Mouse (Mus musculus): ENCODE results near the gene Sfxn5. TPM values are rescaled to one million over a fixed set of nuclear protein-coding genes. Genes with fewer than 3 reads are reported as not detected.

Gene Sfxn5
- polyA plus RNA-seq, 1 experiment from 2014 or later, result 7.0 TPM

GRCm38 (mm10) chr6:85356682-85357465 lies 23.7 kb upstream of the Sfxn5 start:
- Histone ChIP-seq H3K9ac (ENCODE audit: low read length) (no peak overlapping the region), H3K4me3 (ENCODE audit: low read length) (no peak overlapping the region), H3K27ac (ENCODE audit: low read length) (peak overlapping the region; percentile 66), H3K4me2 (ENCODE audit: low read depth, low read length) (no peak overlapping the region), H3K4me1 (replicated peaks; ENCODE audit: control insufficient read depth, insufficient read depth, low read length) (0 out of 2 replicates have a peak, but pooled peaks cover 4% of the 10 kb centered on the region), H3K9me3 (ENCODE audit: control insufficient read depth, low read length) (no peaks in the 10 kb centered on the region), H3K27me3 (ENCODE audit: control insufficient read depth, insufficient read depth, low read depth, low read length) (no peaks in the 10 kb centered on the region), H3K36me3 (ENCODE audit: control insufficient read depth, insufficient read depth, low read length) (no peaks in the 10 kb centered on the region)
- 0 out of 2 replicates have a peak, but pooled peaks have one; percentile 31 for ATAC-seq (ENCODE audit: low read depth)
- WGBS, result 54% methylated on average over 4 of the region's 4 CpGs

- Histone ChIP-seq H3K27me3 (ENCODE audit: control insufficient read depth, insufficient read depth, low read depth, low read length) (no peaks in the 10 kb centered on the region), H3K36me3 (ENCODE audit: control insufficient read depth, insufficient read depth, low read length) (no peaks in the 10 kb centered on the region), H3K9ac (ENCODE audit: low read length) (no peak overlapping the region), H3K4me2 (ENCODE audit: low read depth, low read length) (no peak overlapping the region), H3K9me3 (ENCODE audit: control insufficient read depth, low read length) (no peaks in the 10 kb centered on the region), H3K4me3 (ENCODE audit: low read length) (no peak overlapping the region), H3K4me1 (replicated peaks; ENCODE audit: control insufficient read depth, insufficient read depth, low read length) (0 out of 2 replicates have a peak, but pooled peaks cover 4% of the 10 kb centered on the region), H3K27ac (ENCODE audit: low read length) (no peak overlapping the region)
- no peak for ATAC-seq (ENCODE audit: low read depth)
- 100% methylated on average over 2 of the region's 2 CpGs for WGBS
Measured at GRCm38 (mm10) chr6:85355753-85356152, 22.5 kb upstream of the Sfxn5 start.

GRCm38 (mm10) chr6:85354709-85355108 lies 21.5 kb upstream of the Sfxn5 start:
- Histone ChIP-seq H3K4me3 (ENCODE audit: low read length) (no peak overlapping the region), H3K27me3 (ENCODE audit: control insufficient read depth, insufficient read depth, low read depth, low read length) (no peaks in the 10 kb centered on the region), H3K4me2 (ENCODE audit: low read depth, low read length) (no peak overlapping the region), H3K9ac (ENCODE audit: low read length) (no peak overlapping the region), H3K27ac (ENCODE audit: low read length) (no peak overlapping the region), H3K36me3 (ENCODE audit: control insufficient read depth, insufficient read depth, low read length) (no peaks in the 10 kb centered on the region), H3K4me1 (replicated peaks; ENCODE audit: control insufficient read depth, insufficient read depth, low read length) (0 out of 2 replicates have a peak, but pooled peaks cover 4% of the 10 kb centered on the region), H3K9me3 (ENCODE audit: control insufficient read depth, low read length) (no peaks in the 10 kb centered on the region)
- ATAC-seq (ENCODE audit: low read depth), result no peak
- WGBS, result 63% methylated on average over 6 of the region's 6 CpGs

- WGBS, result 64% methylated on average over 3 of the region's 3 CpGs
- H3K4me1 ChIP-seq (replicated peaks; ENCODE audit: control insufficient read depth, insufficient read depth, low read length), result 0 out of 2 replicates have a peak, but pooled peaks cover 4% of the 10 kb centered on the region
- no peak overlapping the region for H3K27ac ChIP-seq (ENCODE audit: low read length)
- H3K9ac ChIP-seq (ENCODE audit: low read length), result no peak overlapping the region
- H3K36me3 ChIP-seq (ENCODE audit: control insufficient read depth, insufficient read depth, low read length), result no peaks in the 10 kb centered on the region
- ATAC-seq (ENCODE audit: low read depth), result no peak
- H3K4me3 ChIP-seq (ENCODE audit: low read length), result no peak overlapping the region
- no peak overlapping the region for H3K4me2 ChIP-seq (ENCODE audit: low read depth, low read length)
- H3K9me3 ChIP-seq (ENCODE audit: control insufficient read depth, low read length), result no peaks in the 10 kb centered on the region
- H3K27me3 ChIP-seq (ENCODE audit: control insufficient read depth, insufficient read depth, low read depth, low read length), result no peaks in the 10 kb centered on the region
Measured at GRCm38 (mm10) chr6:85353706-85354105, 20.5 kb upstream of the Sfxn5 start.

- ATAC-seq (ENCODE audit: low read depth), result no peak
- Histone ChIP-seq H3K4me2 (ENCODE audit: low read depth, low read length) (no peak overlapping the region), H3K4me3 (ENCODE audit: low read length) (no peak overlapping the region), H3K9me3 (ENCODE audit: control insufficient read depth, low read length) (no peaks in the 10 kb centered on the region), H3K27me3 (ENCODE audit: control insufficient read depth, insufficient read depth, low read depth, low read length) (no peaks in the 10 kb centered on the region), H3K4me1 (replicated peaks; ENCODE audit: control insufficient read depth, insufficient read depth, low read length) (no peaks in the 10 kb centered on the region), H3K9ac (ENCODE audit: low read length) (no peak overlapping the region), H3K36me3 (ENCODE audit: control insufficient read depth, insufficient read depth, low read length) (no peaks in the 10 kb centered on the region), H3K27ac (ENCODE audit: low read length) (no peak overlapping the region)
- 90% methylated on average over 1 of the region's 1 CpGs for WGBS
Measured at GRCm38 (mm10) chr6:85350157-85350556, 16.9 kb upstream of the Sfxn5 start.

- no peak for ATAC-seq (ENCODE audit: low read depth)
- Histone ChIP-seq H3K27me3 (ENCODE audit: control insufficient read depth, insufficient read depth, low read depth, low read length) (no peaks in the 10 kb centered on the region), H3K4me1 (replicated peaks; ENCODE audit: control insufficient read depth, insufficient read depth, low read length) (no peaks in the 10 kb centered on the region), H3K27ac (ENCODE audit: low read length) (no peak overlapping the region), H3K9ac (ENCODE audit: low read length) (no peak overlapping the region), H3K4me3 (ENCODE audit: low read length) (no peak overlapping the region), H3K4me2 (ENCODE audit: low read depth, low read length) (no peak overlapping the region), H3K36me3 (ENCODE audit: control insufficient read depth, insufficient read depth, low read length) (no peaks in the 10 kb centered on the region), H3K9me3 (ENCODE audit: control insufficient read depth, low read length) (no peaks in the 10 kb centered on the region)
- WGBS, result 65% methylated on average over 7 of the region's 7 CpGs
Measured at GRCm38 (mm10) chr6:85349246-85349645, 16.0 kb upstream of the Sfxn5 start.

- no peaks in the 10 kb centered on the region for H3K27me3 ChIP-seq (ENCODE audit: control insufficient read depth, insufficient read depth, low read depth, low read length)
- no peak for ATAC-seq (ENCODE audit: low read depth)
- WGBS, result 78% methylated on average over 11 of the region's 11 CpGs
- no peaks in the 10 kb centered on the region for H3K4me1 ChIP-seq (replicated peaks; ENCODE audit: control insufficient read depth, insufficient read depth, low read length)
- H3K9me3 ChIP-seq (ENCODE audit: control insufficient read depth, low read length), result no peaks in the 10 kb centered on the region
- H3K36me3 ChIP-seq (ENCODE audit: control insufficient read depth, insufficient read depth, low read length), result no peaks in the 10 kb centered on the region
- no peak overlapping the region for H3K4me3 ChIP-seq (ENCODE audit: low read length)
- H3K9ac ChIP-seq (ENCODE audit: low read length), result no peak overlapping the region
- no peak overlapping the region for H3K4me2 ChIP-seq (ENCODE audit: low read depth, low read length)
- H3K27ac ChIP-seq (ENCODE audit: low read length), result no peak overlapping the region
Measured at GRCm38 (mm10) chr6:85348133-85348532, 14.9 kb upstream of the Sfxn5 start.

- Histone ChIP-seq H3K36me3 (ENCODE audit: control insufficient read depth, insufficient read depth, low read length) (no peaks in the 10 kb centered on the region), H3K27me3 (ENCODE audit: control insufficient read depth, insufficient read depth, low read depth, low read length) (no peaks in the 10 kb centered on the region), H3K4me1 (replicated peaks; ENCODE audit: control insufficient read depth, insufficient read depth, low read length) (no peaks in the 10 kb centered on the region), H3K9me3 (ENCODE audit: control insufficient read depth, low read length) (no peaks in the 10 kb centered on the region), H3K27ac (ENCODE audit: low read length) (no peak overlapping the region), H3K4me2 (ENCODE audit: low read depth, low read length) (no peak overlapping the region), H3K4me3 (ENCODE audit: low read length) (no peak overlapping the region), H3K9ac (ENCODE audit: low read length) (no peak overlapping the region)
- 38% methylated on average over 6 of the region's 6 CpGs for WGBS
- ATAC-seq (ENCODE audit: low read depth), result peak; percentile 79
Measured at GRCm38 (mm10) chr6:85346028-85346634, 12.9 kb upstream of the Sfxn5 start.

- Histone ChIP-seq H3K36me3 (ENCODE audit: control insufficient read depth, insufficient read depth, low read length) (no peaks in the 10 kb centered on the region), H3K27me3 (ENCODE audit: control insufficient read depth, insufficient read depth, low read depth, low read length) (no peaks in the 10 kb centered on the region), H3K4me1 (replicated peaks; ENCODE audit: control insufficient read depth, insufficient read depth, low read length) (no peaks in the 10 kb centered on the region), H3K4me3 (ENCODE audit: low read length) (no peak overlapping the region), H3K9ac (ENCODE audit: low read length) (no peak overlapping the region), H3K4me2 (ENCODE audit: low read depth, low read length) (no peak overlapping the region), H3K27ac (ENCODE audit: low read length) (no peak overlapping the region), H3K9me3 (ENCODE audit: control insufficient read depth, low read length) (no peaks in the 10 kb centered on the region)
- no peak for ATAC-seq (ENCODE audit: low read depth)
Measured at GRCm38 (mm10) chr6:85344929-85345328, 11.7 kb upstream of the Sfxn5 start.

Measured in lung, embryonic 16.5 days (tissue).